Mouse (Mus musculus) cortical plate, adult 2 months (tissue): ENCODE measurements around the gene Tbc1d8.

ENCODE experiments used
- CTCF ChIP-seq: fragments of 200-500 bp; IDR thresholded peaks from 2 replicates; pipeline ENCODE4 v1.5.1; 2011; ENCODE audit warnings: mild to moderate bottlenecking, control low read depth, low read length; ENCODE audit not compliant: insufficient read depth; ENCODE audit errors: extremely low read depth
- POLR2A ChIP-seq: fragments of 200-500 bp; IDR thresholded peaks from 2 replicates; pipeline ENCODE4 v1.6.1; 2011; ENCODE audit warnings: mild to moderate bottlenecking, low read length, control low read depth; ENCODE audit not compliant: insufficient read depth; ENCODE audit errors: extremely low read depth

- TF ChIP-seq POLR2A = peak; percentile 61
- no peak for TF ChIP-seq CTCF
Observed at GRCm38 (mm10) chr1:39478057-39478895, at the start of gene Tbc1d8.
